Mouse (Mus musculus) thymus, postnatal 4 days (tissue): ENCODE measurements around the gene Myh3.

Experiments
- DNase-seq: peaks from one replicate; pipeline ENCODE4 v3.0.0; 2021

Myh3 gene

GRCm38 (mm10) chr11:67145482-67146408 is 67.6 kb downstream of the Myh3 start:
- DNase-seq = no peak

- no peak for DNase-seq
These were observed 68.5 kb downstream of the Myh3 start for GRCm38 (mm10) chr11:67146409-67147282.

GRCm38 (mm10) chr11:67147283-67147921 is 69.3 kb downstream of the Myh3 start:
- no peak for DNase-seq

GRCm38 (mm10) chr11:67148286-67149012 is 70.3 kb downstream of the Myh3 start:
- no peak for DNase-seq

- DNase-seq = no peak
These were observed 72.1 kb downstream of the Myh3 start for GRCm38 (mm10) chr11:67150237-67150636.

- no peak for DNase-seq
These were observed 73.1 kb downstream of the Myh3 start for GRCm38 (mm10) chr11:67151159-67151558.
